Mouse (Mus musculus): Measurements from ENCODE around the gene Tnnt3. TPM values are rescaled to one million over a fixed set of nuclear protein-coding genes. Genes with fewer than 3 reads are reported as not detected.

The Tnnt3 gene
- polyA plus RNA-seq (2017; shearing (Covaris generic)) = 1 to 10 TPM; 2.8 to 3.0 TPM

- ATAC-seq = no peak
Observed at GRCm38 (mm10) chr7:142498575-142498974, at the start of gene Tnnt3. Gene Tnnt3 (plus strand): TSS chr7:142498836.

- ATAC-seq = no peak
Observed at GRCm38 (mm10) chr7:142449038-142449617, 49.5 kb upstream of the Tnnt3 start.

- ATAC-seq = no peak
Observed at GRCm38 (mm10) chr7:142454706-142455105, 43.9 kb upstream of the Tnnt3 start.

- ATAC-seq = no peak
Observed at GRCm38 (mm10) chr7:142455251-142455650, 43.4 kb upstream of the Tnnt3 start.

- no peak for ATAC-seq
Observed at GRCm38 (mm10) chr7:142456806-142457205, 41.8 kb upstream of the Tnnt3 start.

GRCm38 (mm10) chr7:142457227-142457811 lies 41.3 kb upstream of the Tnnt3 start:
- no peak for ATAC-seq

- no peak for ATAC-seq
Observed at GRCm38 (mm10) chr7:142458026-142458425, 40.6 kb upstream of the Tnnt3 start.

- no peak for ATAC-seq
Observed at GRCm38 (mm10) chr7:142458676-142459298, 39.8 kb upstream of the Tnnt3 start.

GRCm38 (mm10) chr7:142459299-142459691 lies 39.3 kb upstream of the Tnnt3 start:
- ATAC-seq = no peak

GRCm38 (mm10) chr7:142460636-142461077 lies 38.0 kb upstream of the Tnnt3 start, which contains the start of gene Lsp1:
Gene Lsp1 (plus strand): TSS chr7:142460809.
- ATAC-seq = peak; percentile 45

GRCm38 (mm10) chr7:142461446-142461845 lies 37.2 kb upstream of the Tnnt3 start:
- peak; percentile 44 for ATAC-seq

GRCm38 (mm10) chr7:142462190-142462589 lies 36.4 kb upstream of the Tnnt3 start:
- peak; percentile 11 for ATAC-seq

GRCm38 (mm10) chr7:142462594-142463078 lies 36.0 kb upstream of the Tnnt3 start:
- ATAC-seq = peak; percentile 31

GRCm38 (mm10) chr7:142470171-142470691 lies 28.4 kb upstream of the Tnnt3 start:
- ATAC-seq = no peak

GRCm38 (mm10) chr7:142470808-142471413 lies 27.7 kb upstream of the Tnnt3 start:
- ATAC-seq = no peak

- ATAC-seq = no peak
Observed at GRCm38 (mm10) chr7:142471414-142471861, 27.2 kb upstream of the Tnnt3 start.

- no peak for ATAC-seq
Observed at GRCm38 (mm10) chr7:142471884-142472570, 26.6 kb upstream of the Tnnt3 start.

- no peak for ATAC-seq
Observed at GRCm38 (mm10) chr7:142472936-142473335, 25.7 kb upstream of the Tnnt3 start.

- no peak for ATAC-seq
Observed at GRCm38 (mm10) chr7:142473476-142473875, 25.2 kb upstream of the Tnnt3 start.

- no peak for ATAC-seq
Observed at GRCm38 (mm10) chr7:142474799-142475198, 23.8 kb upstream of the Tnnt3 start.

- no peak for ATAC-seq
Observed at GRCm38 (mm10) chr7:142475641-142476040, 23.0 kb upstream of the Tnnt3 start.

- ATAC-seq = no peak
Observed at GRCm38 (mm10) chr7:142476271-142476670, 22.4 kb upstream of the Tnnt3 start.

Data from activated CD4-positive, CD25-positive, alpha-beta regulatory T cell, adult 4 months (primary cell).